Mouse (Mus musculus): ENCODE measurements around the gene Glis3. TPM values are rescaled to one million over a fixed set of nuclear protein-coding genes. Genes with fewer than 3 reads are reported as not detected.

Gene Glis3
- polyA plus RNA-seq, 1 experiment from 2014 or later = 8.4 TPM

DNA sequence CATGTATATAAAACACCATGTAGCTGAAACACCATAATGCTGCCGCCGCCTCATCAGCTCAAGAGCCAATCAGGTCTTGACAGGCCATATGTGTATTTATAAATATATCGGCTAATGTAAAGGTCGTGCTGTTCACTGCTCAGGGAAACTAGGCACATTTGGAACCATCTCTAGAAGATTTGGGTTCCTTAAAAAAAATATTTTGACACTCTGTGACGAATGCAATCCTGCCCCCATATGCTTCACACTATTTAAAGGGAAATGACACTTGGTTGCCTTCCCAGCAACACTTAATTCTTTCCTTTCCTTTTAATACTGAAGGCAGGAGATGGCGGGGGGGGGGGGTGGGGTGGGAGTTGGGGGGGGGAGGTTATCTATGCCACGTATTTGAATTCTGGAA is 286.1 kb downstream of the Glis3 start:
- peaks cover 9% of the 10 kb centered on the region; the same call in 1 of the 2 replicates for H3K4me1 ChIP-seq
- H3K9me3 ChIP-seq (replicated peaks) = no peaks in the 10 kb centered on the region
- ATAC-seq (replicated peaks; ENCODE audit: low FRiP score) = no peak
- 85% methylated on average over 7 of the region's 7 CpGs for WGBS
- no peak overlapping the region for H3K4me2 ChIP-seq
- H3K27ac ChIP-seq = no peak overlapping the region
- no peaks in the 10 kb centered on the region for H3K27me3 ChIP-seq
- no peaks in the 10 kb centered on the region for H3K36me3 ChIP-seq
- H3K4me3 ChIP-seq (replicated peaks) = no peak overlapping the region
- H3K9ac ChIP-seq = no peak overlapping the region

DNA sequence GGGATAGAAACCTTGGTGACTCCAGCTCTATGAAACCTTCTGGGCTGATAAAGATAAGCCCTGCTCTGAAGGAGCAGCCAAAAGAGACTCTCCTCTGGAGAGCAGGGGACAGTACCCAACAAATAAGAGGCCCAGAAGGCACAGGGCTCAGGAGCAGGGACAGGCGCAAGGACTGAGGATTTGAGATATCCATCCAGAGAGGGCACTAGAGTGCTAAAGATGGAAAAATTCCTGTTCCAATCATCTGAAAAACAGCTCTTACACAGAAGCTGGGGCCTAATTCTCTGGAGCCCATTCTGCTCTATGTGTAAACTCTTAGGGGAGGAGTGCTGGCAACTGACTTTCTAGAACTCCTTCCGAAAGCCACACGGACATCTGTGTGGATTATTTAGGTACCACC is 287.0 kb downstream of the Glis3 start:
- no peaks in the 10 kb centered on the region for H3K27me3 ChIP-seq
- H3K9ac ChIP-seq = no peak overlapping the region
- no peak for ATAC-seq (replicated peaks; ENCODE audit: low FRiP score)
- no peaks in the 10 kb centered on the region for H3K36me3 ChIP-seq
- H3K4me3 ChIP-seq (replicated peaks) = no peak overlapping the region
- H3K27ac ChIP-seq = no peak overlapping the region
- H3K4me2 ChIP-seq = no peak overlapping the region
- peaks cover 9% of the 10 kb centered on the region; the same call in 1 of the 2 replicates for H3K4me1 ChIP-seq
- no peaks in the 10 kb centered on the region for H3K9me3 ChIP-seq (replicated peaks)
- 86% methylated on average over 3 of the region's 3 CpGs for WGBS

DNA sequence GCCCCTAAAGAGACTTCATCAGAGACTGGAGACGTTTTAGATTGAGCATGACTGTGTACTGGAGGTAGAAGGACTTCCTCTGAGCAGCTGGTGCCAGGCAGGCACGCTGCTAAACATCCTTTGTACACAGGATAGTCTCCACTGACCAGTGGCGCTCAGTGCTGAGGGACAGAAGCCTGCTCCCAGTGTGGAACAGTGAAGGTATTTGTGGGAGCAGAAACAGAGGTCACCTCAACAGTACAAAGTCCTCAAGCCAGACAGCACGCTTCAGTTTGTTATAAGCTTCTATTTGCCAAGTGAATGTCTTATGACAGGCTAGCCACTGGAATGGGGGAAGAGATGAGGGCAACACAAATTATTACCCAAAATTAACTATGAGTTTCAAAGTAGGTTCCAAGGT is 289.0 kb downstream of the Glis3 start:
- H3K4me1 ChIP-seq = peaks cover 9% of the 10 kb centered on the region; the same call in 1 of the 2 replicates
- no peak overlapping the region for H3K9ac ChIP-seq
- no peak for ATAC-seq (replicated peaks; ENCODE audit: low FRiP score)
- no peaks in the 10 kb centered on the region for H3K36me3 ChIP-seq
- H3K27me3 ChIP-seq = no peaks in the 10 kb centered on the region
- H3K4me2 ChIP-seq = no peak overlapping the region
- no peaks in the 10 kb centered on the region for H3K9me3 ChIP-seq (replicated peaks)
- no peak overlapping the region for H3K27ac ChIP-seq
- 74% methylated on average over 4 of the region's 4 CpGs for WGBS
- no peak overlapping the region for H3K4me3 ChIP-seq (replicated peaks)

- ATAC-seq (replicated peaks; ENCODE audit: low FRiP score) = no peak
- Histone ChIP-seq H3K9ac (no peak overlapping the region), H3K27ac (no peak overlapping the region), H3K27me3 (no peaks in the 10 kb centered on the region), H3K36me3 (no peaks in the 10 kb centered on the region), H3K4me1 (no peaks in the 10 kb centered on the region), H3K4me2 (no peak overlapping the region), H3K4me3 (replicated peaks) (no peak overlapping the region), H3K9me3 (replicated peaks) (no peaks in the 10 kb centered on the region)
- 71% methylated on average over 5 of the region's 5 CpGs for WGBS
Measured at GRCm38 (mm10) chr19:28389146-28389545, 290.7 kb downstream of the Glis3 start.

DNA sequence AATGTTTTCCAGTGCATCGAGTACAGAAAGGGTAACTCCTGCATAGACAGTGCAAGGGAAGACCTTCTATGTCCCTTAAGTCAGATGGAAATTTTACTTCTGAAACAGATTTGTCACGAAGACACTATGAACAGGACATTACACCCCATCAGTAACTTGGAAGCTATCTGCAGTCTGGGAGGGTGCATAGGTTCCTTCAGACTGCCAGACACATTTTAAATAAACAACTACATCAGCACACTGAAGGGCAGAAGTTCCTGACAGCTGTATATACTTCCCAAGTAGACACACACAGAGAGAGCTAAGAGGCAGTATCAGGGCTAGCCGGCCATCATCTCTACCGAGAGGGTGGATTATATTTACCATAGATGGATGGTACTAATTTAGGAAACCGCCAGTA is 296.5 kb downstream of the Glis3 start:
- peaks cover 16% of the 10 kb centered on the region for H3K4me1 ChIP-seq
- no peak for ATAC-seq (replicated peaks; ENCODE audit: low FRiP score)
- H3K4me3 ChIP-seq (replicated peaks) = no peak overlapping the region
- H3K36me3 ChIP-seq = no peaks in the 10 kb centered on the region
- no peak overlapping the region for H3K4me2 ChIP-seq
- H3K27me3 ChIP-seq = no peaks in the 10 kb centered on the region
- no peaks in the 10 kb centered on the region for H3K9me3 ChIP-seq (replicated peaks)
- 81% methylated on average over 5 of the region's 5 CpGs for WGBS
- H3K27ac ChIP-seq = no peak overlapping the region
- no peak overlapping the region for H3K9ac ChIP-seq

DNA sequence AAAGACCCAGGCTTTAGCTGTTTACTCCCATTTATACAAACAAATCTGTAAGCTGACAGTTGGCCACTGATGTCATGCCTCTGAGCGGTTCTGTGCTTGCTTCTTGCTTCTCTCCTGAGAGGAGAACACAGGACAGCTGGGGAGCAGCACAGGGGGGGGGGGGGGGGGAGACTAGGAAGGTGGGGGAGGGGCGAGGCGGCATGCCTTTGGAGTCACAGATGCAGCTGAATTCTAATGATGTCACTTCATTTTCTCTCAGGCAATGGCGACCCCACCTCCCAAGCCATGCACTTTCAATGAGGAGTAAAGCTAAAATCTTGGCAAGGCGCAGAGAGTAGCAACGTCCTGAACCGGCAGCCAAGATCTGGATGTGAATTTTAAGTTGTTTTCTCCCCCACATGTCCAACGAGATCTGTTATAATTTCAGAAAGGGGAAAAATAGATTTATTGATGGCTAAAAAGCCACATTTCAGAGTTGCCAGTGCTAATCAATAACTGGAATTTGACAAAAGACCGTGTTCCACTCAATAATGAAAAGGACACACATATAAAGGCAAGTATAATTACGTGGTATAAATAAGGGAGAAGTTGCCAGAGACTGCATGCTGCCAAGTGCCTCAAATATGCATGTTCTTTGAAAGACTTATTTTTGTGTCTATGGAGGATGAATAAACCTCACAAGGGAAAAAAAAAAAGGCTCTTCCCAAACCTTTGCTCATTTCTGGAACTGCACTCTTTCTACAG is 297.5 kb downstream of the Glis3 start:
- WGBS = 48% methylated on average over 10 of the region's 10 CpGs
- Histone ChIP-seq H3K27ac (no peak overlapping the region), H3K36me3 (no peaks in the 10 kb centered on the region), H3K4me1 (peaks cover 16% of the 10 kb centered on the region), H3K9ac (no peak overlapping the region), H3K4me3 (replicated peaks) (no peak overlapping the region), H3K27me3 (no peaks in the 10 kb centered on the region), H3K9me3 (replicated peaks) (no peaks in the 10 kb centered on the region), H3K4me2 (no peak overlapping the region)
- no peak for ATAC-seq (replicated peaks; ENCODE audit: low FRiP score)

GRCm38 (mm10) chr19:28381441-28381840 is 298.4 kb downstream of the Glis3 start:
- Histone ChIP-seq H3K4me3 (replicated peaks) (no peak overlapping the region), H3K9ac (no peak overlapping the region), H3K36me3 (no peaks in the 10 kb centered on the region), H3K4me1 (peaks cover 16% of the 10 kb centered on the region), H3K27me3 (no peaks in the 10 kb centered on the region), H3K4me2 (no peak overlapping the region), H3K9me3 (replicated peaks) (no peaks in the 10 kb centered on the region), H3K27ac (no peak overlapping the region)
- WGBS = 37% methylated on average over 9 of the region's 9 CpGs
- 0 out of 2 replicates have a peak, but pooled peaks have one; percentile 46 for ATAC-seq (replicated peaks; ENCODE audit: low FRiP score)

- Histone ChIP-seq H3K4me1 (peaks cover 17% of the 10 kb centered on the region), H3K4me3 (replicated peaks) (no peak overlapping the region), H3K9ac (no peak overlapping the region), H3K27me3 (no peaks in the 10 kb centered on the region), H3K36me3 (no peaks in the 10 kb centered on the region), H3K27ac (no peak overlapping the region), H3K9me3 (replicated peaks) (no peaks in the 10 kb centered on the region), H3K4me2 (no peak overlapping the region)
- WGBS = 47% methylated on average over 9 of the region's 9 CpGs
- ATAC-seq (replicated peaks; ENCODE audit: low FRiP score) = no peak
Measured at GRCm38 (mm10) chr19:28380691-28381262, 299.1 kb downstream of the Glis3 start.

DNA sequence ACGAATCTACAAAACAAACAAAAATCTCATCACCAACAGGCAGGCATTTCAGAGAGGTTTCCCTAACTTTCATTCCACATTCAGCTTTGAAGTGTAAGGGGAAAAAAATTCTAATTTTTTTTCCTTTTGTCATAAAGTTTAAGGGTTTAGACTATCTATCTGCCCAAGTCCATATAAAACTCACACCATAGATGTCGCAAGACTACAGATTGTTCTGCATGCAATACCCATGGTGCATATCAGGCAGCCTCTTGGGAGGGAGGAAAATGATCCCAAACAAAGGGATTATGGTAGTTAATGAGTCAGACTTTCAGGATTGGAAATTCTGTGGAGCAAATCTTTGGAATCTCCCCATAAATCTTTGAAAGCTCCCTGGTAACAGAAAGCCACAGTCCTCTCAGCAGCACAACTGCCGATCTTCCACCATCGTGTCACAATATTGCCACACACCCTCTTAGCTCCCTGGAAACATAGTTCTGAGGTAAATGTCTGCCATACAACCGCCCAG is 302.0 kb downstream of the Glis3 start:
- Histone ChIP-seq H3K4me1 (peaks cover 19% of the 10 kb centered on the region), H3K4me3 (replicated peaks) (no peak overlapping the region), H3K4me2 (no peak overlapping the region), H3K27ac (no peak overlapping the region), H3K9ac (no peak overlapping the region), H3K9me3 (replicated peaks) (no peaks in the 10 kb centered on the region), H3K36me3 (no peaks in the 10 kb centered on the region), H3K27me3 (no peaks in the 10 kb centered on the region)
- WGBS = 82% methylated on average over 5 of the region's 5 CpGs
- no peak for ATAC-seq (replicated peaks; ENCODE audit: low FRiP score)

- ATAC-seq (replicated peaks; ENCODE audit: low FRiP score) = no peak
- H3K27ac ChIP-seq = no peak overlapping the region
- WGBS = 71% methylated on average over 1 of the region's 1 CpGs
- H3K27me3 ChIP-seq = no peaks in the 10 kb centered on the region
- H3K4me1 ChIP-seq = peaks cover 5% of the 10 kb centered on the region
- no peak overlapping the region for H3K4me3 ChIP-seq (replicated peaks)
- no peak overlapping the region for H3K9ac ChIP-seq
- H3K36me3 ChIP-seq = no peaks in the 10 kb centered on the region
- H3K4me2 ChIP-seq = no peak overlapping the region
- H3K9me3 ChIP-seq (replicated peaks) = no peaks in the 10 kb centered on the region
Measured at GRCm38 (mm10) chr19:28376401-28376800, 303.5 kb downstream of the Glis3 start.

- ATAC-seq (replicated peaks; ENCODE audit: low FRiP score) = no peak
- no peaks in the 10 kb centered on the region for H3K27me3 ChIP-seq
- H3K9me3 ChIP-seq (replicated peaks) = no peaks in the 10 kb centered on the region
- no peak overlapping the region for H3K27ac ChIP-seq
- no peak overlapping the region for H3K4me2 ChIP-seq
- H3K4me1 ChIP-seq = peaks cover 4% of the 10 kb centered on the region; the same call in 1 of the 2 replicates
- H3K36me3 ChIP-seq = no peaks in the 10 kb centered on the region
- no peak overlapping the region for H3K4me3 ChIP-seq (replicated peaks)
- WGBS = 84% methylated on average over 2 of the region's 2 CpGs
- H3K9ac ChIP-seq = no peak overlapping the region
Measured at GRCm38 (mm10) chr19:28375746-28376145, 304.1 kb downstream of the Glis3 start.

- no peak for ATAC-seq (replicated peaks; ENCODE audit: low FRiP score)
- WGBS = 67% methylated on average over 2 of the region's 2 CpGs
- no peak overlapping the region for H3K27ac ChIP-seq
- no peaks in the 10 kb centered on the region for H3K9me3 ChIP-seq (replicated peaks)
- H3K9ac ChIP-seq = no peak overlapping the region
- peaks cover 4% of the 10 kb centered on the region; the same call in 1 of the 2 replicates for H3K4me1 ChIP-seq
- H3K4me2 ChIP-seq = no peak overlapping the region
- no peaks in the 10 kb centered on the region for H3K36me3 ChIP-seq
- no peaks in the 10 kb centered on the region for H3K27me3 ChIP-seq
- no peak overlapping the region for H3K4me3 ChIP-seq (replicated peaks)
Measured at GRCm38 (mm10) chr19:28374524-28374923, 305.4 kb downstream of the Glis3 start.
